Mouse (Mus musculus) midbrain, embryonic 16.5 days (tissue): Measurements from ENCODE around the gene Tbc1d1. TPM values are rescaled to one million over a fixed set of nuclear protein-coding genes. Genes with fewer than 3 reads are reported as not detected.

Experiments
- ATAC-seq: fragments of 200-750 bp; cut with Nextera tagmentation; 2 replicates; pipeline ENCODE4 v1.8.0; 2017; ENCODE audit warnings: moderate TSS enrichment
- H3K27ac ChIP-seq: fragments of 300-500 bp; sonication (generic); 2 replicates; pipeline ENCODE4 v1.5.1; 2014; ENCODE audit warnings: mild to moderate bottlenecking, low read length, mixed read lengths
- H3K27me3 ChIP-seq: fragments of 300-500 bp; sonication (generic); 2 replicates; pipeline ENCODE4 v1.6.1; 2014; ENCODE audit warnings: low read depth, low read length, mixed read lengths; ENCODE audit not compliant: control insufficient read depth, insufficient read depth
- H3K36me3 ChIP-seq: fragments of 300-500 bp; sonication (generic); 2 replicates; pipeline ENCODE4 v1.6.1; 2014; ENCODE audit warnings: mild to moderate bottlenecking, low read length, moderate library complexity, mixed read lengths; ENCODE audit not compliant: control insufficient read depth, insufficient read depth
- H3K4me1 ChIP-seq: fragments of 300-500 bp; sonication (generic); 2 replicates; pipeline ENCODE4 v1.6.1; 2014; ENCODE audit warnings: mild to moderate bottlenecking, low read length, mixed read lengths; ENCODE audit not compliant: control insufficient read depth, insufficient read depth
- H3K4me2 ChIP-seq: fragments of 300-500 bp; sonication (generic); 2 replicates; pipeline ENCODE4 v1.6.1; 2014; ENCODE audit warnings: mild to moderate bottlenecking, low read length, mixed read lengths
- H3K4me3 ChIP-seq: fragments of 300-500 bp; sonication (generic); 2 replicates; pipeline ENCODE4 v1.5.1; 2014; ENCODE audit warnings: low read depth, mild to moderate bottlenecking, low read length, moderate library complexity, mixed read lengths
- H3K9ac ChIP-seq: fragments of 300-500 bp; sonication (generic); 2 replicates; pipeline ENCODE4 v1.6.1; 2014; ENCODE audit warnings: low read depth, low read length, mixed read lengths
- H3K9me3 ChIP-seq: fragments of 300-500 bp; sonication (generic); replicated peaks from 2 replicates; pipeline ENCODE4 v1.6.1; 2014; ENCODE audit warnings: mild to moderate bottlenecking, low read length, mixed read lengths; ENCODE audit not compliant: control insufficient read depth, poor library complexity, severe bottlenecking
- WGBS: fragments of 180-500 bp; shearing (Covaris S2); extraction: QIAGEN DNeasy Blood & Tissue Kit; methylation state at CpG from one replicate; pipeline ENCODE4 v1.1.7; 2014; 5-methylcytosine and 5-hydroxymethylcytosine counted together
- polyA plus RNA-seq: library from polyadenylated mRNA; unstranded; fragments of >200 nt; fragmentation: Nextera tagmentation; extraction: Ambion mirVana; gene quantifications from 2 replicates; pipeline ENCODE4 v1.2.1, GENCODE M21; 2015

Tbc1d1 gene
- polyA plus RNA-seq, 1 experiment from 2014 or later = 8.5 TPM

- no peak overlapping the region for H3K4me3 ChIP-seq
- H3K4me1 ChIP-seq = no peaks in the 10 kb centered on the region
- WGBS = 58% methylated on average over 11 of the region's 11 CpGs
- no peak overlapping the region for H3K9ac ChIP-seq
- no peak for ATAC-seq
- no peaks in the 10 kb centered on the region for H3K36me3 ChIP-seq
- H3K9me3 ChIP-seq = 0 out of 2 replicates have a peak, but pooled peaks cover 2% of the 10 kb centered on the region
- H3K4me2 ChIP-seq = no peak overlapping the region
- no peak overlapping the region for H3K27ac ChIP-seq
- no peaks in the 10 kb centered on the region for H3K27me3 ChIP-seq
Measured at GRCm38 (mm10) chr5:64193353-64193752, 37.2 kb downstream of the Tbc1d1 start.

GRCm38 (mm10) chr5:64196250-64196865 lies 40.3 kb downstream of the Tbc1d1 start:
- no peak for ATAC-seq

DNA sequence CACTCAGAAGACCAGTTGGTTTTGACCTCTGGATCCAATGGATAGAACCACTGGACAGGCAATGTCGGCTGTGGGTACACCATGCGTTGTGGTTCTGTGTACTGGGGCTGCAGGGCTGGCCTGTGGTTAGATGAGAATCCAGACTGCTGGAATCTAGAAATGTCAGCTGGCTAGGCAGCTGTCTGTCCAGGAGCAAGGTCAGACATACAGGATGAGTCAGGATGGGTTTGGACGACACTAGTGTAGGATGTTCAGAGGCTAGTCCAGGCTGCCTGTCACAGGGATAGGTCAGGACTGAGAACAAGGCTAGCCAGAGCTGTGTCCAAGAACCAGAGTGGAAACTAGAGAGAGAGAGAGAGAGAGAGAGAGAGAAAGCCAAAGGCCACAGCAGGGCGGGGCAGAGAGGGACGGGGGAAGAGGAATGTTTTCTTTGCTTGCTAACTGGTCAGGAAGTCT lies 40.8 kb downstream of the Tbc1d1 start:
- no peaks in the 10 kb centered on the region for H3K4me1 ChIP-seq
- H3K27ac ChIP-seq = no peak overlapping the region
- no peak for ATAC-seq
- no peak overlapping the region for H3K4me3 ChIP-seq
- no peaks in the 10 kb centered on the region for H3K9me3 ChIP-seq
- 84% methylated on average over 5 of the region's 5 CpGs for WGBS
- no peak overlapping the region for H3K4me2 ChIP-seq
- H3K27me3 ChIP-seq = no peaks in the 10 kb centered on the region
- no peak overlapping the region for H3K9ac ChIP-seq
- no peaks in the 10 kb centered on the region for H3K36me3 ChIP-seq

More at GRCm38 (mm10) chr5:64196250-64196865, 40.3 kb downstream of the Tbc1d1 start:
- Histone ChIP-seq H3K4me1 (no peaks in the 10 kb centered on the region), H3K4me2 (no peak overlapping the region), H3K4me3 (no peak overlapping the region), H3K9me3 (0 out of 2 replicates have a peak, but pooled peaks cover 2% of the 10 kb centered on the region), H3K27me3 (no peaks in the 10 kb centered on the region), H3K27ac (no peak overlapping the region), H3K9ac (no peak overlapping the region), H3K36me3 (no peaks in the 10 kb centered on the region)
- 100% methylated on average over 1 of the region's 1 CpGs for WGBS

- H3K4me3 ChIP-seq = no peak overlapping the region
- no peak overlapping the region for H3K4me2 ChIP-seq
- H3K9ac ChIP-seq = no peak overlapping the region
- no peaks in the 10 kb centered on the region for H3K36me3 ChIP-seq
- no peak for ATAC-seq
- H3K27me3 ChIP-seq = no peaks in the 10 kb centered on the region
- H3K27ac ChIP-seq = no peak overlapping the region
- 92% methylated on average over 7 of the region's 7 CpGs for WGBS
- H3K9me3 ChIP-seq = no peaks in the 10 kb centered on the region
- H3K4me1 ChIP-seq = no peaks in the 10 kb centered on the region
Measured at GRCm38 (mm10) chr5:64198624-64199023, 42.5 kb downstream of the Tbc1d1 start.

DNA sequence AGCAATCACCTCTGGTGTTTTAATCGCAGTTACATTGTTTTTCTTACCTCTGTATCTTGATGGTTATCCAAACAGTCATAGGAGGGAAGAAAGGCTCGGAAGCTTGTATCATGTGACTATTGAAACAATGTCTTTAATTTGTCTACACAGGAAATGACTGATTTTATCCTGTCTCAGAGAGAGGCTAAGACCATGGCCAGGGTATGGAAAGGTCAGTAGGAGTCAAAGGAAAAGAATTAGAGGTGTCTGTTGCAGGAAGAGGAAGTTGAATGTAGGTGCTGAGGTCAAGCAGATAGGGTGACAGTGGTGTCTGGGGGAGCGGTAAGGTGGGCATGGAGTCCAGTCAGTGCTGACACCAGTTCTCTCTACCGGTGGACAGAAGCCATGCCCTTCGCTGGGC lies 45.0 kb downstream of the Tbc1d1 start:
- no peaks in the 10 kb centered on the region for H3K4me1 ChIP-seq
- no peak overlapping the region for H3K4me3 ChIP-seq
- no peaks in the 10 kb centered on the region for H3K27me3 ChIP-seq
- no peaks in the 10 kb centered on the region for H3K9me3 ChIP-seq
- H3K9ac ChIP-seq = no peak overlapping the region
- no peak overlapping the region for H3K27ac ChIP-seq
- H3K4me2 ChIP-seq = no peak overlapping the region
- ATAC-seq = no peak
- 84% methylated on average over 5 of the region's 5 CpGs for WGBS
- H3K36me3 ChIP-seq = no peaks in the 10 kb centered on the region

DNA sequence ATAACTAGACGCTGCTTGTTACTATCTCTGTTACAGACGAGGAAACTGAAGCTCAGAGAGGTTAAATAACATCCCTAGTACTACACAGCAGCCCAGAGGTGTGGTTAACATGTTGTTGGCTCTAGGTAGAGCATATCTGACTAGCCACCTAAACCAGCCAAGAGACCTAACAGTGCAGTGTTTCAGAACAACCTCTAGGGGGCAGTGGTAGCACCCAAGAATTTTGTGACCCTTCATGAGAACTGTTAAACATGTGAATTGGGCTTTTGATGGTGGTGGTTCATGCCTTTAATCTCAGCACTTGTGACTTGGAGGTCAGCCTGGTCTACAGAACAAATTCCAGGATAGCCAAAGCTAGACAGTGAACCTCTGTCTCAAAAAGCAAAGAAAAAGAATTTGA lies 46.2 kb downstream of the Tbc1d1 start:
- no peaks in the 10 kb centered on the region for H3K36me3 ChIP-seq
- H3K4me1 ChIP-seq = no peaks in the 10 kb centered on the region
- 0 out of 2 replicates have a peak, but pooled peaks have one; percentile 21 for ATAC-seq
- H3K4me3 ChIP-seq = no peak overlapping the region
- 31% methylated on average over 2 of the region's 2 CpGs for WGBS
- H3K27ac ChIP-seq = no peak overlapping the region
- H3K9me3 ChIP-seq = no peaks in the 10 kb centered on the region
- H3K9ac ChIP-seq = no peak overlapping the region
- no peaks in the 10 kb centered on the region for H3K27me3 ChIP-seq
- H3K4me2 ChIP-seq = no peak overlapping the region

DNA sequence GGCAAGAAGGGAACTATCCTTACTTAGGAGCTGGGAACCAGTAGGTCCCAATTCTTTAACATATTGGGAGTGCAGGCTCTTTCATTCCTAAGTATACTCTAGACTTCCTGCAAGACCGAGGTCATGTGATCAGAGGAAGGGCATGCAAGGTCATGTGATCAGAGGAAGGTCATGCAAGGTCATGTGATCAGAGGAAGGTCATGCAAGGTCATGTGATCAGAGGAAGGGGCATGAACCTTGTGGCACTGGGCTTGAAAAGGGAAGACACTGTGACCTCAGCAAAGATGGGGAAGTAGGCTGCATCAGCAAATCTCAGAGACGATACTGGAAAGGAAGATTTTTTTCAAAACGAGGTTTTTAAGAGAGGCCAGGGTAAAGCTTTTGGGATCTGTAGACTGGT lies 49.5 kb downstream of the Tbc1d1 start:
- H3K4me2 ChIP-seq = no peak overlapping the region
- H3K4me3 ChIP-seq = no peak overlapping the region
- no peaks in the 10 kb centered on the region for H3K36me3 ChIP-seq
- WGBS = 91% methylated on average over 3 of the region's 3 CpGs
- H3K27me3 ChIP-seq = no peaks in the 10 kb centered on the region
- no peaks in the 10 kb centered on the region for H3K4me1 ChIP-seq
- no peak for ATAC-seq
- H3K27ac ChIP-seq = no peak overlapping the region
- H3K9me3 ChIP-seq = no peaks in the 10 kb centered on the region
- no peak overlapping the region for H3K9ac ChIP-seq

DNA sequence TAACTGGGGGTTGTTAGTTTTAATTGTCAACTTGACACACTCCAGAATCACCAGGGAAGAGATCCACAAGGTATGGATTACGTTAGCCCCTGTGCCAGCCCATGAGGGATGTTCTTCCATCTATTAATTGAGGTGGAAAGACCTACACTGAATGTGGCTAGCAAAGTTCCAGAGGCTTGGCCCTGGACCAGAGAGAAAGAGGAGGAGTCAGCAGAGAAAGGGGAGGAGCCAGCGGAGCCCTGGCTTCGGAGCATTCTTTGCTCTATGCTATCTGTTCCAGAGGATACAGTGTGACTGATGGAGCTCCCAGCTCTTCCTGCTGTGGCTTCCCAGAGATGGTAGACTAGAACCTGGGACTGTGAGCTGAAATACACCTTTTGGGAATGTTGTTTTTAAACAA lies 50.3 kb downstream of the Tbc1d1 start:
- no peaks in the 10 kb centered on the region for H3K4me1 ChIP-seq
- no peak overlapping the region for H3K4me3 ChIP-seq
- H3K9me3 ChIP-seq = no peaks in the 10 kb centered on the region
- H3K36me3 ChIP-seq = no peaks in the 10 kb centered on the region
- H3K9ac ChIP-seq = no peak overlapping the region
- H3K27me3 ChIP-seq = no peaks in the 10 kb centered on the region
- H3K4me2 ChIP-seq = no peak overlapping the region
- ATAC-seq = no peak
- no peak overlapping the region for H3K27ac ChIP-seq
- 76% methylated on average over 3 of the region's 3 CpGs for WGBS

- Histone ChIP-seq H3K4me1 (no peaks in the 10 kb centered on the region), H3K9ac (no peak overlapping the region), H3K36me3 (no peaks in the 10 kb centered on the region), H3K27ac (no peak overlapping the region), H3K4me3 (no peak overlapping the region), H3K9me3 (no peaks in the 10 kb centered on the region), H3K4me2 (no peak overlapping the region), H3K27me3 (no peaks in the 10 kb centered on the region)
- 81% methylated on average over 8 of the region's 8 CpGs for WGBS
- ATAC-seq = no peak
Measured at GRCm38 (mm10) chr5:64206875-64207274, 50.8 kb downstream of the Tbc1d1 start.
